Mouse (Mus musculus): Measurements from ENCODE around the gene Oxgr1.

The Oxgr1 gene

DNA sequence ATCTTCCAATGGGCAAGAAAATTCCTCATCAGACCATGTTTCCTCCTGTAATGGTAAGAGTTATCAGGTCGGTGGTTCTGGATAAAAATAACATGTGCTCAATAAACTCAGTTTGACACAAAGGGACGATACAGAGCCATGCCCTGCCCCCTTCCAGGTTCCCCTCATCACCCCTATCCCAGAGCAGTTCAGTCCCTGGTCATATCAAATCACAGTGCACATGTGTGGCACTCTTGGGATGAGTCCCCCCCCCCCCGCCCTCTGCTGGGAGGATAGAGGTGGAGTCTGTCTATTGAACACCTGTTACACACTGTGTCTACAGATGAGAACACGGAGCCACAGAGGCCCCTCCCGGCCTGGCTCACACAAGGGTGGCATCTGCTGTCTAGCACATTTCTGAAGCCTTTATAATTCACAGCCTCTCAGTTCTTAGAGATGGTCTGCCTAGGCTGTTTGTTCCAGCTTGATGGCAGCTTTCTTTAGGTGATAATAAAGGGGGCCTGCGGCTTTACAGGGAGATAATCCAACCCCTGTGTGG is 61.5 kb downstream of the Oxgr1 start:
- DNase-seq (ENCODE audit: low spot score), result no peak
